Mouse (Mus musculus): ENCODE measurements around the gene Mycl.

Gene Mycl

DNA sequence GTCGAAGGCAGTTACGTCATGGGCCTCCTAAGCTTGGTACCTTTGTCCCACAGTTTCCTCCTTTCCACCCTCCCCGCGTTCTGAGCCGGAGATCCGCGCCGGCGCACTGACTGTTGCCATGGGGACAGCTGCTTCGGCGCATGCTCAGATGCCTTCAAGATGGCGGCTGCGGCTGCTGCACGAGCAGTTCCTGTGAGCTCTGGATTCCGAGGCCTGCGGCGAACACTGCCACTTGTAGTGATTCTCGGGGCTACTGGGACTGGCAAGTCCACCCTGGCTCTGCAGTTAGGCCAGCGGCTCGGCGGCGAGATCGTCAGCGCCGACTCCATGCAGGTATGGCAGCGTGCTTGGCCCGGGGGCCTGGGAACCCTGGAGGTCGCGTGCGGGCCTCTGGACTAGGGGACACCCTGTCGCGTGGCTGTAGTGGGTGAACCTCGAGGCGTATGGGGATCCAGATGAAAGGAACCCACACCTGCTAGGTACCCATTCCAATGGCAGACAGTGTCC lies 21.1 kb downstream of the Mycl start, which contains the start of gene Trit1:
Gene Trit1 (plus strand): TSS at position 147 of the 507 bp plus-strand sequence.
- peak; percentile 86 for DNase-seq (ENCODE audit: low spot score)

DNA sequence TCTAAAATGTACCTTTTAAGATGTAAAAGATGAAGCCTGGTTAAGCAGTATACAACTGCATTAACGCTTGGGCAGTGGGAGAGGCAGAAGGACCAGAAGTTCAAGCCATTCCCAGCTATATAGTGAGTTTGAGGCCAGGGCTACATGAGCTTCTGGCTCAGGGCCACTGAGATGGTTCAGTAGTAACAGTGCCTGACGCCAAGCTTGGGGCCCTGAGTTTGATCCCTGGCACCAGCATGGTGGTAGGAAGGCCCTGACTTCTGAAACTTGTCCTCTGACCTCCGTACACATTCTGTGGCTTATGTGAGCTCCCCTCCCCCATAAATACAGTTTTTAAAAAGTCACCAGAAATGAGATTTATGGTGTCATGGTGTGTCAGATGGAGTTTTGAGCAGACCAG lies 26.1 kb downstream of the Mycl start:
- DNase-seq (ENCODE audit: low spot score): no peak

GRCm38 (mm10) chr4:123022896-123023295 lies 27.4 kb downstream of the Mycl start:
- DNase-seq (ENCODE audit: low spot score): no peak

- DNase-seq (ENCODE audit: low spot score): no peak
Measured at GRCm38 (mm10) chr4:123025418-123025817, 30.0 kb downstream of the Mycl start.

DNA sequence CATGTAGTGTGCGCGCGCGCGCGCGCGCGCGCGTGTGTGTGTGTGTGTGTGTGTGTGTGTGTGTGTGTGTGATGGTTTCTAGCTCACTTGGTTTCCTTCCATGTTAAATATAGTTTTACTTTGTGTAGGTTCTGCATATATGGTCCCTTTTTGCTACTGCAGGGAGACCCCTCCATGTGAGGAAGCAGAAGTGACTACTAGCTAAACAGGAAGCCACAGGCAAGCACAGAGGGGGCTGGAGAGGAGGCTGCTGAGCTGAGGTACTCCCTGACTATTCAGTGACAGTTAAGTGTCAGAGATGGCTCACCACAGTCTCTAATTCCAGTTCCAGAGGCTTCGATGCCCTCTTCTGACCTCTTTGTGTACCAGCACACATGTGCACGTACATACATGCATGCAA lies 30.7 kb downstream of the Mycl start:
- DNase-seq (ENCODE audit: low spot score): peak; percentile 16

GRCm38 (mm10) chr4:123026597-123026996 lies 31.1 kb downstream of the Mycl start:
- no peak for DNase-seq (ENCODE audit: low spot score)

DNA sequence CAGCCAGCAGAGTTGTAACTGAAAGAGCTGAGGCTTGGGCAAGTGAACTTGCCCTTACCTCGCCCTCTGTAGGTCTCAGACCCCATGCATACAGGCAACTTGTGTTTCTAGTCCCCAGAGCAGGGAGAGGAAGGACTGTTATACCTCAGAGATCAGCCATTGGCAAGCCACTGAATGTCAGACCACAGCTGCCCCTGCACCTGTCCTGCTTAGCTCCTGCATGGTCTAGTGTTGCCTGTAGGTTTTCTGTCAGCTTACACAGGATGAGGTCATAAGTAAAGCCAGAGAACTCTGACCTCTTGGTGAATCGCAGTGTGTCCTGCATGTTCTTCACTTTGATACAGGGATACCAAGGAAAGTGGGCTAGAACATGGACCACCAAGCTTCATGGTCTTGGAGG lies 39.4 kb downstream of the Mycl start:
- no peak for DNase-seq (ENCODE audit: low spot score)

GRCm38 (mm10) chr4:123035636-123036035 lies 40.2 kb downstream of the Mycl start:
- no peak for DNase-seq (ENCODE audit: low spot score)

GRCm38 (mm10) chr4:123036710-123037109 lies 41.3 kb downstream of the Mycl start:
- no peak for DNase-seq (ENCODE audit: low spot score)

DNA sequence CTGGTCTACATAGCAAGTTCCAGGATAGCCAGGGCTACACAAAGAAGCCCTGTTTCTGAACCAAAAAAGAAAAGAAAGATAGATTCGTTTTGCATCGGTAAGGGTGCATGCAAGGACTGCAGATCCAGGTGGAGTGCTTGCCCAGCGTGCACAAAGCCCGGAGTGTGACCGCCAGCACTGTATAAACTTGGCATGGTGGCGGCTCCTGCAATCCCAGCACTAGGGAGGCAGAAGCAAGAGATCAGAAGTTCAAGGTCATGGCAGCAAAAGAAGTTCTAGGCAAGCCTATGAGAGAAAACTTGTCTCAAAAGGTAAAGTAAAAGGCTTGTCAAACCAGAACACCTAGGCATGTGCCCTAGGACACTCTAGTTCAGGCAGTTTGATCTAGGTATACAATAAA lies 45.7 kb downstream of the Mycl start:
- no peak for DNase-seq (ENCODE audit: low spot score)

- no peak for DNase-seq (ENCODE audit: low spot score)
Measured at GRCm38 (mm10) chr4:123043858-123044257, 48.4 kb downstream of the Mycl start.

- no peak for DNase-seq (ENCODE audit: low spot score)
Measured at GRCm38 (mm10) chr4:123044842-123045241, 49.4 kb downstream of the Mycl start.

DNA sequence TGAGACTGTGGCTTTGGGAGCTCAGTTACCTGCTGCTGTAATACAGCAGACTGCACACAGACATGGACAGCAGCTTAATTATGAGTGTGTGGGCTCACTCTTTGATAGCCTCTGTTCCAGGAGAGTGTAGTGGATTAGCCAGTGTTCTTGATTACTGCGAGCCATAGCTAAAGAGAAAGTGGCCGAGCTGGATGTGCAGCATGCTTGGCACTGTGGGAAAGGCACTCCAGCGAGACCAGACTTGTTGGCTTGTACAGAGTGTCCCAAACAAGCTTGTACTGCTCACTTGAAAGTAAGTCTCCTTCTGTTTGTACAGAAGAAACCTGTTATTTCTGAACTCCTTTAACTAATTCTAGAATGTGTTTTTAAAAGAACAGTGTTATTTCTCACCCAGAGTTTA lies 50.8 kb downstream of the Mycl start:
- no peak for DNase-seq (ENCODE audit: low spot score)

DNA sequence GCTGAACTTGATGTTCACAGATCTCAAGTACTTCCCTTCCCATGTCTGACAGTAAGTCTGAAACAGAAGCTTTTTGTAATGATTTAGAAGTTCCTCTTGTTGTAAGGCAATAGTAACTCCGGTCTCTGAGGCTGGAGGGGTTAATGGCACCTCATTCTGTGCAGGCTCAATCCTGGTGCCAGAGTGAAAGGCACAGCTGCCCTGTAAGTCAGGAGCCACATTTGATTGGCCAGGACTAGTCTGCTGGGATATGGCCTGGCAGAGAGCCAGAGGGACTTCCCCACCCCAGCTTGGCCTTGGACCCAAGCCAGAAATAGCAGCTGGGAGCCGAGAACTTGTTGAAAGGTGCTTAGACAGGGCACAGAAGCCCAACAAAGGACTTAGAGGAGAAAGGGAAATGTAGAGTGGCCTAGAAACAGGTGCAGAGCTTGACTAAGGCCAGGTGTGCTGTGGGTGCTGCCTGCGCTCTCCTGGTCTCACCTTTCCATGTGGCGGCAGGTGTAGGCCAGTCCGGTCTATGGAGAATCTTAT lies 55.3 kb downstream of the Mycl start:
- peak; percentile 28 for DNase-seq (ENCODE audit: low spot score)
